Mouse (Mus musculus) Muller cell, postnatal 12 days (primary cell): ENCODE measurements at regions not wholly inside any gene's neighbourhood (a gene's known extent, or its start where the extent isn't known, plus 50 kb on each side); places are given as distances from the start of the nearest gene placed in this dataset.
"Not testable (repeated sequence)": the region's sequence is repeated elsewhere in the genome, so short reads cannot be mapped to it uniquely, and the experiment has no call there.

Experiments used
- DNase-seq: peaks from one replicate; pipeline ENCODE4 v3.0.0-alpha.2; 2015; ENCODE audit errors: inconsistent ontology term

DNA sequence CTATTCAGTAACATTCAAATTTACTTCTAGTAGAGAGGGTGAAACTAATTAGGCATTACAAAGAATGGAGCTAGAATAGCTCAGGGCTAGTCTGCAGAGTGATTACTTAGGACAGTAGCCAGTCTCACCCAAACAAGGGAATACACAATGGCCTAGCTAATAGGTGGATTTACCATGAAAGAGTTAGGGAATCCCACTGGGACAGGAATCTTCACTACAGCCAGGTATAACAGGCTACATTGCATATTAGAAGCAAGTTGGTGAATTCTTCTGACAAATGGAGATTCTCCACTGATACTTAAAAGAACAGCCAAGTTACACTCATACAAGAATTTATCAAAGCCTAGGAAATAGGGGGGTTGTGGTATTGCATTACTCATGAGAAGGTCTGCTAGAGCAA is 670.2 kb upstream of the Chrm3 start:
- DNase-seq = not testable (repeated sequence)

- no peak for DNase-seq
Measured at GRCm38 (mm10) chr13:11030381-11030780, 669.7 kb upstream of the Chrm3 start.

- no peak for DNase-seq
Measured at GRCm38 (mm10) chr13:11025918-11026317, 665.3 kb upstream of the Chrm3 start.

GRCm38 (mm10) chr13:11024441-11024840 is 663.8 kb upstream of the Chrm3 start:
- no peak for DNase-seq

DNA sequence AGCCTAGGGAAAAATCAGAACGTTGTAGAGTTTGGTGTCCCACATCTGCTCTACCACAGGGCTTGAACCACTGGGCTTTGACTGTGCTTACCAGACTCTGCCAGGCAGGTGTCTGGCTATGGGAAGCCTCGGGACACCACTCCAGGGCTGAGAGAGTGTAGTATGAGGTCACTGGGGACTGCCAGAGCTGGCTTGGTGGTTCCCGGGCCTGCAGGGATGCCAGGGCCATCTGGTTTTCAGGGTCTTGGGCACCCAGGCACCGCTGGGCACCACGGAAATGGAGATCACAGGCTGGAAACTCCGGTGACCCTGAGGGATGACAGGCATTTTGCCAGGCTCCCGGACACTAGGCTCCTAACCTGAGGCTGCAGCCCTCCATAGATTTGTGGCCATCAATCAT is 656.9 kb upstream of the Chrm3 start:
- DNase-seq = no peak

GRCm38 (mm10) chr13:11005374-11005773 is 644.7 kb upstream of the Chrm3 start:
- DNase-seq = no peak

GRCm38 (mm10) chr13:10991151-10991550 is 630.5 kb upstream of the Chrm3 start:
- no peak for DNase-seq

GRCm38 (mm10) chr13:10990503-10991025 is 629.9 kb upstream of the Chrm3 start:
- peak; percentile 39 for DNase-seq

GRCm38 (mm10) chr13:10989095-10989814 is 628.6 kb upstream of the Chrm3 start:
- peak; percentile 22 for DNase-seq

- DNase-seq = no peak
Measured at GRCm38 (mm10) chr13:10983736-10984135, 623.1 kb upstream of the Chrm3 start.

- no peak for DNase-seq
Measured at GRCm38 (mm10) chr13:10982543-10982942, 621.9 kb upstream of the Chrm3 start.

- DNase-seq = no peak
Measured at GRCm38 (mm10) chr13:10971932-10972331, 611.3 kb upstream of the Chrm3 start.

DNA sequence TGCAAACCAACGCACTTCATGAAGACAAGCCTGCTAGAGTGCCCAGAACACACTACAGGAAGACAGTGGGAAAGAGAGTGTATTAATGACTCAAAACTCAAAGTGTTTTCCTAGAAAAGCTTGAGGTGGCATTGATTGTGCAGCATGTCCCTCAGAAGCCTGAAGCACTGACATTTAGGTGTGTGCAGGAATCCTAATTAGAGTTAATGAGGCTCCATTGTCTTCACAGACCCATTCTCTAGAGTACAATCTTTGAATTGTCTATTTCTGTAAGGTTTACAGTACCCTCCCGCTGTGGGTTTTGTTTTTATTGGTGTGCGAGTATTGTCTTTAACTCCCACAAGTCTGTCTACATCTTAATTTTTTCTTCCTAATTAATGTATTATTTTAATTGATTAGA is 610.1 kb upstream of the Chrm3 start:
- peak; percentile 16 for DNase-seq

GRCm38 (mm10) chr13:10952923-10953322 is 592.3 kb upstream of the Chrm3 start:
- DNase-seq = no peak

GRCm38 (mm10) chr13:10950658-10951057 is 590.0 kb upstream of the Chrm3 start:
- DNase-seq = not testable (repeated sequence)

- DNase-seq = no peak
Measured at GRCm38 (mm10) chr13:10947398-10947797, 586.8 kb upstream of the Chrm3 start.

DNA sequence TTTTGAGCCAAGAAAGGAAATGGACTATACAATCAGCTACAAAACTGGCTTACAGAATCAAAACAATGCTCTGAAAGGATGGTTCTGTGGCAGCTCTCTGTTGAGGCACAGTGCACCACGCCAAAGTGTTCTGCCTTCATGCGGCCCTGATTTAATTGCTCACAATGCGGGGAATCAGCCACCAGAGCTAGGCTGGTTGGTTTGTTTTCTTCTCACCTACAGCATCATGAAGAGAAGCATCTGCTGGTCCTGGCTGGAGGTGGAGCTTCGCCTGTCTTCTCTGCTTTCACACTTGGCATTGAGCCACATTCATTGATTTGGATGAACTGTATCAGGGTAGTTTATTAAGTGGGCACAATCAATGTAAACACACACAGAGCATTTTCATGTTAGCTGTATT is 583.2 kb upstream of the Chrm3 start:
- no peak for DNase-seq

GRCm38 (mm10) chr13:10942031-10942655 is 581.5 kb upstream of the Chrm3 start:
- peak; percentile 57 for DNase-seq

DNA sequence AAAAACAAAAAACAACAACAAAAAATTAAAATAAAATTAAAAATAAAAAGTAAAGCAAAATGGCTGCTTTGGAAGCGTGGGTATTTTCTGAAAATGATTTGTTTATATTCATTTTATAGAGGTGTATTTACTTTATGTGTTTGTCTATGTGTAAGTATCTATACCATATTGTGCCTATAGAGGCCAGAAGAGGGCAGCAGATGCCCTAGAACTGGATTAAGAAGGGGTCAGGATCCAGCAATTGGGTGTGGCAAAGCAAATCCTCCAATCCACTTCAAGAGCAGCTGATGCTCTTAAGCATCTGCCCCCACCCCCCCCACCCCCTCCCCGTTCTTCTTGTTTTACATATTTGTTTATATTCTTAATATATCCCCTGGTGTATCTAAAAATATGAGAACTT is 577.6 kb upstream of the Chrm3 start:
- DNase-seq = no peak

- DNase-seq = peak; percentile 11
Measured at GRCm38 (mm10) chr13:10930741-10931140, 570.1 kb upstream of the Chrm3 start.

DNA sequence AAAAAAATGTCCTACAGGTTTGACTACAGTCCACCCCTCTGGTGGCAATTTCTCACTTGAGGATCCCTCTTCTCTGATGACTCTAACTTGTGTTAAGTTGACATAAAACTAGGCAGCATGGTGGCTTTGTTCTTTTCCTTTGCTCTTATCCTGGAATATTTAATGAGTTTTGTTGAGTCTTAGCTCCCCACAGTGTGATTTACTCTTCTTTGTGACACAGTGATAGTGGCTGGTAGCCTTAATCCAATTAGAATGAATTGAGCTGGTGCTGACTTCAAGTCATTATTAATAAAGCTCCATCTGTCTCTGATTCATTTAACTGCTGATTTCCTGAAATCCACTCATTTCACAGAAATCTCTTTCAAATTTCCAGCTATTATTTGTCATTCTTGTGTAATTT is 553.7 kb upstream of the Chrm3 start:
- no peak for DNase-seq

- peak; percentile 56 for DNase-seq
Measured at GRCm38 (mm10) chr13:10909122-10909751, 548.6 kb upstream of the Chrm3 start.

DNA sequence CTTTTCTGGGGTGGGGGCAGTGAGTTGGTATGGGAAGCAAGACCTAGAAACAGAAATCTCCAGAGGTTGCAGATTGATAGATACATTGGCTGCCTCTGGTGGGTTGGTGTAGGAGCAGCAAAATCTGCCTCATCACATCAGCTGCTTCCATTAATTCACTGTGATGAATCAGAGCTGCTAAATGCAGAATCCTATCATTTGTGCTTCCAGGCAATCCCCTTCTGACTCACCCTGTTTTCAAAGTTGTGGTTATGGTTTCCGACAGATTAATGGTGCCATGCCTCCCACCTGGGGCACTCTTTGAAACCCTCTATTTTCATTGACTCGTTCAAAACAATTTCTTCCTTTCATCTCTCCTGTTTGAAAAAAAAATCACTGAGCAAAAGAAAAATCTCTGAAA is 507.2 kb upstream of the Chrm3 start:
- peak; percentile 88 for DNase-seq
